Comparison of ENCODE assay signal across 24 mouse cellular contexts in the genomic region with DNA sequence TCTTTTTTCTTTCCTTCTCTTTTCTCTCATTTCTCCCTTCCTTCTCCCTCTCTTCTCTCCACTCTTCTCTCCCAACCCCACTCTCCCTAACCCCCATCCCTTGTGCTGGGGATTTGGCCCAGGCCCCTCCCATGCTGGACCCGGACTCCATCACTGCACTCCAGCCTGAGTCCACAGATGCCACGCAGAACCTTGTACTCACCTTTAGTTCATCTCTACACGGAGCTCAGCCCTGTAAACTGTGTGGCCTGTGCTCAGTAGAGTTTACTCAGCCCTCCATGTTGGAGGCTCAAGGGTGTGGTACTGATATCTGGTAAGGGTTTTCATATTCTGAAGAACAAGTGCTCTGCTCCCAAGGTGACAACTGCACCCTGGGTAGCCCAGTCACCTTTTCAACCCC.
DNase-seq lines count a peak whose midpoint lies in the region; ATAC-seq and TF ChIP-seq lines count a peak whose summit lies in the region.
"Had no signal": no experiment of that assay in that cellular context is flagged by ENCODE, and none has a peak within 500 bp of the region (broad histone marks: within the 10 kb centered on the region; RNA-seq: fewer than 3 reads in every experiment).

No protein-coding gene starts in this region.

- H3K27ac ChIP-seq in forebrain, embryonic 11.5 days (ENCODE audit: low read depth, low read length) = no peak overlapping the region
- no peak overlapping the region for H3K27ac ChIP-seq in forebrain, embryonic 10.5 days
- peak overlapping the region; percentile 75; the same call in 1 of the 2 replicates for H3K27ac ChIP-seq in layer of hippocampus, adult 2 months
- H3K27ac ChIP-seq in midbrain, embryonic 10.5 days (replicated peaks) = 0 out of 2 replicates have a peak overlapping the region, but pooled peaks have one; percentile 17
- peak overlapping the region; percentile 52 for H3K27ac ChIP-seq in midbrain, postnatal 0 days (ENCODE audit: low read depth, low read length)
- no peak overlapping the region for H3K27ac ChIP-seq in liver, postnatal 0 days (ENCODE audit: low read depth)
- H3K27ac ChIP-seq: embryonic facial prominence, embryonic 15.5 days; limb, embryonic 13.5 days; liver, embryonic 12.5 days; stomach, embryonic 15.5 days had no signal

- no peak overlapping the region for H3K4me3 ChIP-seq in forebrain, embryonic 11.5 days (ENCODE audit: low read depth, low read length)
- no peak overlapping the region for H3K4me3 ChIP-seq in forebrain, embryonic 10.5 days
- no peak overlapping the region for H3K4me3 ChIP-seq in layer of hippocampus, adult 2 months
- H3K4me3 ChIP-seq in midbrain, embryonic 10.5 days = no peak overlapping the region
- H3K4me3 ChIP-seq in midbrain, postnatal 0 days (ENCODE audit: low read depth, low read length) = no peak overlapping the region
- no peak overlapping the region for H3K4me3 ChIP-seq in liver, postnatal 0 days (ENCODE audit: low read depth, low read length)
- H3K4me3 ChIP-seq: embryonic facial prominence, embryonic 15.5 days; limb, embryonic 13.5 days; liver, embryonic 12.5 days; stomach, embryonic 15.5 days had no signal

- no peak for TF ChIP-seq EP300 in liver, postnatal 0 days (IDR thresholded peaks at IDR 0.05; ENCODE audit: low read depth)

- H3K4me2 ChIP-seq in forebrain, embryonic 11.5 days (ENCODE audit: low read depth, low read length, severe bottlenecking) = no peak overlapping the region
- no peak overlapping the region for H3K4me2 ChIP-seq in midbrain, postnatal 0 days (ENCODE audit: low read depth, low read length, poor library complexity, severe bottlenecking)
- no peak overlapping the region for H3K4me2 ChIP-seq in liver, postnatal 0 days (ENCODE audit: low read depth, low read length)
- H3K4me2 ChIP-seq: embryonic facial prominence, embryonic 15.5 days; limb, embryonic 13.5 days; liver, embryonic 12.5 days; stomach, embryonic 15.5 days had no signal

- no peaks in the 10 kb centered on the region for H3K9me3 ChIP-seq in forebrain, embryonic 11.5 days (ENCODE audit: control insufficient read depth, low read length)
- H3K9me3 ChIP-seq in forebrain, embryonic 10.5 days = no peaks in the 10 kb centered on the region
- no peaks in the 10 kb centered on the region for H3K9me3 ChIP-seq in midbrain, embryonic 10.5 days (replicated peaks)
- no peaks in the 10 kb centered on the region for H3K9me3 ChIP-seq in midbrain, postnatal 0 days (ENCODE audit: low read length)
- H3K9me3 ChIP-seq in liver, postnatal 0 days (ENCODE audit: low read length) = no peaks in the 10 kb centered on the region
- H3K9me3 ChIP-seq: embryonic facial prominence, embryonic 15.5 days; limb, embryonic 13.5 days; liver, embryonic 12.5 days; stomach, embryonic 15.5 days had no signal

- DNase-seq in forebrain, embryonic 11.5 days (ENCODE audit: low spot score) = peak; percentile 30
- no peak for DNase-seq in forebrain, embryonic 10.5 days (ENCODE audit: extremely low spot score, low spot score)
- DNase-seq in layer of hippocampus, adult 2 months (ENCODE audit: low spot score in 2 of 2) = no peak
- no peak for DNase-seq in layer of hippocampus, adult 11-12 months (ENCODE audit: low spot score)
- no peak for DNase-seq in midbrain, embryonic 10.5 days (ENCODE audit: low spot score)
- no peak for DNase-seq in midbrain, postnatal 0 days (ENCODE audit: low spot score)
- no peak for DNase-seq in liver, postnatal 0 days
- DNase-seq: adrenal gland, postnatal 10 days; cerebellum, adult 18-20 months; cerebellum, postnatal 25 days; embryo, embryonic 11 days; gastrocnemius, postnatal 14 days; kidney, adult 8-10 months; kidney, postnatal 14 days; layer of hippocampus, postnatal 36 days; lung, adult 2 months; lung, postnatal 14 days; right cerebral cortex, postnatal 4 days; thymus, adult 18-20 months had no signal

- H3K9ac ChIP-seq in forebrain, embryonic 11.5 days (ENCODE audit: low read length) = no peak overlapping the region
- H3K9ac ChIP-seq in midbrain, postnatal 0 days (replicated peaks; ENCODE audit: low read length, poor library complexity, severe bottlenecking) = no peak overlapping the region; the same call in 1 of the 2 replicates
- no peak overlapping the region for H3K9ac ChIP-seq in liver, postnatal 0 days (replicated peaks)
- H3K9ac ChIP-seq: embryonic facial prominence, embryonic 15.5 days; limb, embryonic 13.5 days; liver, embryonic 12.5 days; stomach, embryonic 15.5 days had no signal

- no peak for TF ChIP-seq CTCF in layer of hippocampus, adult 2 months (conservative IDR thresholded peaks at IDR 0.05)
- no peak for TF ChIP-seq CTCF in midbrain, postnatal 0 days (IDR thresholded peaks at IDR 0.05)
- TF ChIP-seq CTCF in liver, postnatal 0 days (IDR thresholded peaks at IDR 0.05; ENCODE audit: low read depth) = no peak

- H3K36me3 ChIP-seq in forebrain, embryonic 11.5 days (ENCODE audit: control insufficient read depth, insufficient read depth, low read length) = no peaks in the 10 kb centered on the region; the same call in 1 of the 2 replicates
- no peaks in the 10 kb centered on the region for H3K36me3 ChIP-seq in forebrain, embryonic 10.5 days (replicated peaks)
- H3K36me3 ChIP-seq in midbrain, embryonic 10.5 days = no peaks in the 10 kb centered on the region
- no peaks in the 10 kb centered on the region for H3K36me3 ChIP-seq in midbrain, postnatal 0 days (ENCODE audit: insufficient read depth, low read length)
- no peaks in the 10 kb centered on the region for H3K36me3 ChIP-seq in liver, postnatal 0 days (replicated peaks; ENCODE audit: insufficient read depth, low read length)
- H3K36me3 ChIP-seq: embryonic facial prominence, embryonic 15.5 days; limb, embryonic 13.5 days; liver, embryonic 12.5 days; stomach, embryonic 15.5 days had no signal

- H3K4me1 ChIP-seq in forebrain, embryonic 11.5 days (replicated peaks; ENCODE audit: control insufficient read depth, insufficient read depth, low read length) = 0 out of 2 replicates have a peak, but pooled peaks cover 2% of the 10 kb centered on the region
- peaks cover 18% of the 10 kb centered on the region for H3K4me1 ChIP-seq in forebrain, embryonic 10.5 days
- H3K4me1 ChIP-seq in midbrain, embryonic 10.5 days = peaks cover 20% of the 10 kb centered on the region
- H3K4me1 ChIP-seq in midbrain, postnatal 0 days (ENCODE audit: insufficient read depth, low read length) = 0 out of 2 replicates have a peak, but pooled peaks cover 3% of the 10 kb centered on the region
- no peaks in the 10 kb centered on the region for H3K4me1 ChIP-seq in liver, postnatal 0 days (ENCODE audit: insufficient read depth)
- H3K4me1 ChIP-seq: embryonic facial prominence, embryonic 15.5 days; liver, embryonic 12.5 days; stomach, embryonic 15.5 days had no signal

- no peaks in the 10 kb centered on the region for H3K27me3 ChIP-seq in forebrain, embryonic 11.5 days (ENCODE audit: control insufficient read depth, insufficient read depth, low read length)
- H3K27me3 ChIP-seq in forebrain, embryonic 10.5 days (ENCODE audit: poor library complexity, severe bottlenecking) = 0 out of 2 replicates have a peak, but pooled peaks cover 5% of the 10 kb centered on the region
- no peaks in the 10 kb centered on the region for H3K27me3 ChIP-seq in midbrain, embryonic 10.5 days (ENCODE audit: low read depth, poor library complexity, severe bottlenecking)
- no peaks in the 10 kb centered on the region for H3K27me3 ChIP-seq in midbrain, postnatal 0 days (ENCODE audit: insufficient read depth, low read length)
- no peaks in the 10 kb centered on the region for H3K27me3 ChIP-seq in liver, postnatal 0 days (ENCODE audit: insufficient read depth, low read length)
- H3K27me3 ChIP-seq: embryonic facial prominence, embryonic 15.5 days; limb, embryonic 13.5 days; stomach, embryonic 15.5 days had no signal

- WGBS in forebrain, embryonic 11.5 days = 83% methylated on average over 3 of the region's 3 CpGs
- 74% methylated on average over 3 of the region's 3 CpGs for WGBS in forebrain, embryonic 10.5 days
- WGBS in midbrain, embryonic 10.5 days = 79% methylated on average over 3 of the region's 3 CpGs
- 71% methylated on average over 3 of the region's 3 CpGs for WGBS in midbrain, postnatal 0 days
- WGBS in liver, postnatal 0 days (ENCODE audit: insufficient replicate concordance) = 72% methylated on average over 3 of the region's 3 CpGs

- no peak for ATAC-seq in forebrain, embryonic 11.5 days (replicated peaks; ENCODE audit: low FRiP score)
- no peak for ATAC-seq in midbrain, postnatal 0 days (ENCODE audit: low FRiP score)
- ATAC-seq in granulocyte monocyte progenitor cell, adult 5-6 weeks (replicated peaks; ENCODE audit: poor library complexity, severe bottlenecking) = no peak
- no peak for ATAC-seq in liver, postnatal 0 days
- ATAC-seq: liver, embryonic 12.5 days had no signal

Comparison
In these comparisons a context has a peak if more than half of its experiments do, and no peak if none do; other contexts are left out.
1. H3K27ac ChIP-seq: peak in layer of hippocampus, adult 2 months (single experiment), midbrain, embryonic 10.5 days (single experiment) and midbrain, postnatal 0 days (single experiment); none in forebrain, embryonic 11.5 days (single experiment), forebrain, embryonic 10.5 days (single experiment) and liver, postnatal 0 days (single experiment).